Mouse (Mus musculus) thymus, postnatal 10 days (tissue): ENCODE measurements around the gene Pard3.

Source experiments
- DNase-seq, 2 experiments: peaks; one replicate each; pipeline ENCODE4 v3.0.0; 2021; ENCODE audit warnings: low spot score in 2 of 2

The Pard3 gene

DNA sequence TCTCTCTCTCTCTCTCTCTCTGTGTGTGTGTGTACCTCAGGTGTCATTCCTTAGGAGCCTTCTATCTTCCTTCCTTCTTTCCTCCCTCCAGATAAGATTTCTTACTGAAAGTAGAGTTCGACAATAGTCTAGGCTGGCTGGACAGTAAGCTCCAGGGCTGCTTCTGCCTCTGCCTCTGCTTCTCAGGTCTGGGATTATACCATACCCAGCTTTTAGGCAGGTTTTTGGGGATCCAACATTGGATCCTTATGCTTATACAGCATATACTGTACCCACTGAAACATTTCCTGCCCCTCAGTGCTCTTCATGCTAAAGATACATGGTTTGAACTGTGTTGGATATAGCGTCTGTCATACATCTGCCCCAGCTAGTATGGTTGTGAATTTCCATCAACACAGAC is 536.9 kb downstream of the Pard3 start:
- no peak for DNase-seq

DNA sequence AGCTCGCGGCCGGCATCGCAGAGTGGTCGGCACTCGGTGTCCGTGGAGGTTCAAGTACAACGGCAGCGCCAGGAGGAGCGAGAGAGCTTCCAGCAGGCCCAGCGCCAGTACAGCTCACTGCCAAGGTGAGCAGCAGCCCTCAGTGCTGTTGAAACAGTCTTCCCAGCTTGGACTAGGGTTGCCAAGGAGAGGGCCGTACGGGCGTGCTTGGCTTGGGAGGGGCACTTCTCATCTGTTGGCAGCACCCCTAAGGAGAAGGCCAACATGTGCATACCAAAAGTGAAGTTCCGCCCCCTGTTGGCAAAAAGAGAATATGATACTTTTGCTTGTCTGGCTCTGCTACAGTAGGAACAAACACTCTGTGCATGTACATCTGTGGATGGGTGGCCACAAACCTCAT is 539.4 kb downstream of the Pard3 start:
- no peak for DNase-seq

DNA sequence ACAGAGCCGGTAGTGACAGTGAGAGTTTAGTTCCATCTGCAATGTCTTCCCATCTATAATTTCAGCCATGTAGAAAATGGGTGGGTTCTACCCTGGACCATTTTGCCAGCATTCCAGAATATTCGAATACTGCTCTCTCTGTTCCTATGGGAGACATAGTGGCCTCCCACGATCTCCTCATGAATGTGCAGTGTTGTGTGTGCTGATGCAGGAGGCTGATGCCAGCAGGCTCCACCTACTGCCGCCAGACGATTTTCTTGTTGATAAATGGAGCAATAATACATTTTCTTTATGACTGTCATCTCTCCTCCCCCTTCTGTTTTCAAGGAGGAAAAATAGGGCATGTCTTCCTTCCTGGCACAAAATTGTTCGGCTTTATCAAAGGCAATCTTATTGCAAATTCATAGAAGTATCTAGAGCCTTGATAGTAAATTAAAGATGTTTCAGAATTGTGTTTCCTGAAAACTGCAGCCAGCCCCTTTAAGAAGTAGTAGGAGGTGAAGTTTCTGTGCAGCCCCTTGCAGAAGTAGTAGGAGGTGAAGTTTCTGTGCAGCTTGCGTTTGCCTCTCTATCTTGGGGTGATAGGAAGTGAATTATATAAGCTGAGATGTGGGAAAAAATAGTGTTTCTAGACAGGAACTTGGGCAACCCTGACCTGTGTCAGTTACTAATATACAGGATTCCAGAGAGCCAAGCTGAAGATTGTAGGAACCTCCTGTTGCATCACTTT is 545.0 kb downstream of the Pard3 start:
- DNase-seq = no peak

DNA sequence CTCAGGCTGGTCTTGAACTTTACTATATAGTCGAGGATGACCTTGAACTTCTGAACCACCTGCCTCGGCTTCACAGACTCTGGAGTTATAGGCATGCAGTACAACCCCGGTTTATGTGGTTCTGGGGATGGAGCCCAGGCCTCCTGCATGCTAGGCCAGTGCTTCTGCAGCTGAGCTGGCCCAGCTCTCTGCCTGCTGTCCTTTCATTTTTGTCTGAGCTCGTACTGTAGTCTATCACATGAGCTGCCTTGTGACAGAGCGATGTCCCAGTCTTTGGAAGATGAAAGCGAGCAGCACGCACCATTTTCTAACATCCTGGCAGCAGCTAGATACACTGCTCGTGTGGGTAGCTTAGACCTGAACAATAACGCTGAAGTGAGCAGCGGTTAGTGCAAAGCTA is 545.6 kb downstream of the Pard3 start:
- no peak for DNase-seq

DNA sequence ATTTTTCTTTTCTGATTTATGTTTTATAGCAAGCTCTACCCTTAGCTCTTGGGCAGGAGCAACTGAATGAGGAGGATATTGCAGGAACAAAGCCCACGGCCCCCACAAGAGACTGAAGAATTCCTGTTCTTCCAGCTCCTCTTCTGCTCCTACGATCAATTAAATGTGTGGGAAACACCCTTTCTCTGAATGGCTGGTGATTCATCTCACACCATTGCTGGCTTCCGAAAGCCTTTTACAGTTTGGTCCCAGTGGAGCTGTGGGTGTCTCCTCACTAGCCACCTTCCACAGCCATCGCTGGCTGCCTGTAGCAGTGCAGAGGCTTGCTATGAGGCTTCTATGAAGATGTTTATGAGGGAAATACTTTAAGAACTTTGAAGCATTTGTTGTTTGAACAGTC is 550.5 kb downstream of the Pard3 start:
- no peak for DNase-seq

DNA sequence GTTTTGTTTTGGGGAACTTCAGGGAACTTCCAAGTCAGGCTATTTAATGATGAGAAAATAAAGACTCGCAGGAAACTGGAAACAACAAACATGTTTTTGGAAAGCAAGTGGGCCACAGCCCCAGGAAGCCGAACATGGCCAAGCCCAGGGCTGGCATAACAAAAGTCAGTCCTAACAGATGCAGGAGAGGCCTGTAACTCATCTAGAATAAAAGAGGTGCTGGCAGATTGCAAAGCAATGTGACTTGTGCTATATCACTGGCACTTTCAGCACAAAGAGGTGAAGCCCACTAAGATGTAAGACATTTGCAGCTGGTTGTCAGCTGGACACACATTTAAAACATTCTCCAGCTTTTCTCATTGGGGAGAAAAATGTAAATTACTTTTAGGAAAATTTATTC is 553.0 kb downstream of the Pard3 start:
- no peak for DNase-seq

DNA sequence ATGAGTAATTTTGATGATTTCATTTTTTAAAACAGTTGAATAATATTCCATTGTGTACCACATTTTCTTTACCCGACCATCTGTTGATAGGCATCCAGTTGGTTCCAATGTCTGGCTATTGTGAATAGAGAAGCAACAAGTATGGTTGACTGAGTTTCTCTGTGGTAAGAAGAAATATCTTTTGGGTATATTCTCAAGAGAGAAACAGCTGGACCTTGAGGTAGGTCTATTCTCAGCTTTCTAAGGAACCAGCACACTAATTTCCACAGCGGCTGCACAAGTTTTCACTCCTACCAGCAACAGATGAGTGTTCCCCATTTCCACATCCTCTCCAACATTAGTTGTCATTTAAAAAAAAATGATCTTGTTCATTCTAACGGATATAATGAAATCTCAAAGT is 558.4 kb downstream of the Pard3 start:
- no peak for DNase-seq

DNA sequence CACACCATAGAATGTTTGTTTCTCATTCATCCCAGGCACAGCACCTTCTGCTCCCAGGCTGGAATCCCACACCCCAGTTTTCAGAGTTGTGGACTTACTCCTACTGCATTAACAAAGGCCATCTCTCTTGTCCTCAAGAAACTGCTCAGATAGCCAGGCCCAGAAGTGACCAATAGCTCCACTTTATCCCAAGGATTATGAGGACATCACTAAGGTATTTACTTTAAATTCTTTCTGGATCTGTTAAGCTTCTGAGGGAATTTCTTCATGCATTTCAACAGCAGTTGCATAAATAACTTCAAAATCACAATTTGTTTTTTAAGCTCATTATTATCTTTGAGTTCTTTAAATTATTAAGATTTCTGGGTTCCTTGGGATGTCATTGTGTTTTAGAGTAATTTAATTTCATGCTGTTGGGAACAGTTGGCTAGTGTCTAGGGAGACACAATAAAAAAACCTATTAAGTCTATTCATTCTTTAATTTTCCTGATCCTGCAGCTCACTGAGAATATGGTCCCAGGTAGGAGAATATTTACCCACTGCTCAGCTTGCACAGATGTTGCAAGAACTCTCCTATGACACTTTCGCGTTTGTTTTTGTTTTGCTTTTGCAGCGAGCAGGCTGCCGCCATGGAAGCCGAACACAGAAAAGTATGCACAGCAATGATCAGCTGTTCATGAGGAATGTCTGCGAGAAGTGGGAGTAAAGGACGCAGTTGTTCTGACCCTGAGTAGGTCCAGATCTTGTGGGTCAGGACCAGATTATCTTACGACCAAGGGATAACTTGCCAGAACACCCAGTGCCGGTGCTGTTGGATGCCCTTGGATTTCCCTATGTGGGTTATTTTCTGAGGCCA is 574.8 kb downstream of the Pard3 start:
- DNase-seq = no peak

DNA sequence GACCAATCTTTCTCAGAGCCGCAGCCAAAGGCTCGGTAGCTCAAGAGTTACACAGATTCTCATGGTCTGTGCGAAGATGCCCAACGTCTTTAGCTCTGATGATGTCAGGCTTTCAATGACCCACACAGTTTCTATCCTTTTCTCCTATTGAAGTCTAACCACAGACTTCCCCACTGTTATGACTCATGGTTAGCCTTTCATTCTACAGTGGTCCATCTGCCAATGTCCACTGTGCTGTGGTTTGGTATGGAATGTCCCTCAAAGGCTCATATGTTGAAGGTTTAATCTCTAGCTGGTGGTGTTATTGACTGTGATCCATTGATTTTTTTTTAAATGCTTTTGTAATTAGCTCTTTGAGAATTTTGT is 575.4 kb downstream of the Pard3 start:
- no peak for DNase-seq

DNA sequence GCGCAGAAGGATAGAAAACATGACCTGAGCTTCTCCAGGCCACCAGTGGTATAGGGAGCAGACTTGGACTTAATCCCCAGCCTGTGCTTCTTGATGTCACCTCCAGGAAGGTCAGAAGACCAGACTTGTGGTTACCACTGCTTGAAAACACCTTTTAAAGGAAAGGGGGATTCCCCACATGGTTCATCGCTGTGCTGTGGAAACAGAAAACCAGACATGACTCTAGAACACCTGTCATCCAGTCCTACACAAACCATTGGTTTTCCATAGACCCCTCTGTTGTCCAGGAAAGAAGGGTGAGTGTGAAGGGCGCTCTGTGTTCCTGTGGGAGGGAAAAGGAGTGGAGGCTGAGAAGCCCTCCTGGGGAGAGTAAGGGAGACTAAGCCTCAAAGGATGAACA is 591.9 kb downstream of the Pard3 start:
- no peak for DNase-seq
